Mouse (Mus musculus): ENCODE measurements around the gene Surf2.
A peak's percentile ranks its signal among the peaks of the same experiment; 100 is the strongest.
"Not testable (repeated sequence)": the region's sequence is repeated elsewhere in the genome, so short reads cannot be mapped to it uniquely, and the experiment has no call there.

The Surf2 gene

DNA sequence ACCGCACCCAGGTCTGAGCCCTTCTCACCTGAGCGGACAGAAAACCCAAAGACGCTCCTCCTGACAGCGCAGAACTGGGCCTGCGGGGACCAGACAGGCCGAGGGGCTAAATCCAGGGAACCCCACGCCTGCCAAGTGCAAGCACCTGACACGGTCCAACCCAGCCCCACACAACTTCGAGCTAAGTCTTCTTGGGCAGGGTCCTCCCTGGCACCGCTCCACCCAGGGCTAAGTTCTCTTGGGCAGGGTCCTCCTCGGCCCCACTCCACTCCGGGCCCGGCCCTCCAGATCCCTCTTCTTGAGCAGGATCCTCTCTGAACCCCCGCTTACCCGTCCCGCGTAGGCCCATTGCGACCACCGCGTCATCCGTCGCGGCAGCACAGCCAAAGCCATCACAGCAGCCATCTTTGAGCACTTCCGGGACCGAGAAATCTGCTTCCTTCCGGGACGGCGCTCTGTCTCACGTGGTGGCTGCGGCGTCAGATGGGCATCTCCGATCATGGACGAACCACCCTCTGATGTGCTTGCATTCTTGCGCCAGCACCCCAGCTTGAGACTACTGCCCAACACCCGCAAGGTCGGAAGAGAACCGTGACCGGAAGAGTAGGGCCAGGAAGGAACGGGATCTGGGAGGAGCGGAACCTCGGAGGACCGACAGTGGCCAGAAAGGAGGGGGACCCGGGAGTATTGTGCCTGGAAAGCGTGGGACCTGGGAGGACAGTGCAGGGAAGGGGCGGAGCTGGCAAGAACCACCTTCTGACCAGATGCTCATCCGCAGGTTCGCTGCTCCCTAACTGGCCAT, at the start of gene Surf2, which contains the start of gene Surf1:
Gene Surf2, plus strand, starts transcription at position 441 of the 802 bp plus-strand sequence.
Gene Surf1, minus strand, starts transcription at position 604 of the 802 bp plus-strand sequence.
- peak; percentile 76 for DNase-seq (ENCODE audit: low read depth)

DNA sequence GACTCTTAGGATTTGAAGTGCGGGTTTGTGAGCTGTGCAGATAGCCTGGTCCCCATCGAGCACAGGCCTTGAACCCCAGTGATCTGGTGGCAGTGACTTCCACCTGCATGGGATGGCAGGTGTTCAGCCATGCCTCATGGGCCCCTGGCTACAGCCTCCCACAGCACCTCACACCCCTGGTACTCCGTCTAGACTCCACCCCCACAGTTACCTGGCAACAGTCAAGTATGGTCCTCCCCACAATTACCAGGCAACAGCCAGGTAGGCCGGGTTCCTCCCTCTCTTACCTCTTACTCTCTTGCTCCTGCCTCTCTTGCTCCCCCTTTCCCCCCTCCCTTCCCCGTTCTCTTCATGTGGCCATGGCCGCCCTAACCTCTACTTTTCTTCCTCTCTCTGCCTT, 45.5 kb upstream of the Surf2 start:
- no peak for DNase-seq (ENCODE audit: low read depth)

DNA sequence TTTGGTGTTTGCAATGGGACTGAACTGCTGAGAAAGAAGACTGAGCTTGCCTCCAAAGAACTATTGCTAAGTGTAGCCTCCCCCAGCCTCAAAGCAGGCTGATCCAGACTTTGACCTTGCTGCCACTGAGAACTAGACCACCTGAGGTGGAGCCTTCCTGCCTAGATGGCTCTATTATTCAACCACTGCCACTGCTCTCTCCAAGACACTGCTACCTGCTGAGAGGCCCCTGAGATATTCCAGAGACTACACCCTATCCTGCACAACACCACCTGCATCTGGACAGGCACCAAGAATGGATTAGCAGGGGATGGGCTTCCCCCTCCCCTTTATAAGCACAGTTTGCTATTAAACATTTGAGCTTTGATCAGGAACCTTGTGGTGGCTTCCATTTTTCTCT, 37.6 kb upstream of the Surf2 start:
- no peak for DNase-seq (ENCODE audit: low read depth)

DNA sequence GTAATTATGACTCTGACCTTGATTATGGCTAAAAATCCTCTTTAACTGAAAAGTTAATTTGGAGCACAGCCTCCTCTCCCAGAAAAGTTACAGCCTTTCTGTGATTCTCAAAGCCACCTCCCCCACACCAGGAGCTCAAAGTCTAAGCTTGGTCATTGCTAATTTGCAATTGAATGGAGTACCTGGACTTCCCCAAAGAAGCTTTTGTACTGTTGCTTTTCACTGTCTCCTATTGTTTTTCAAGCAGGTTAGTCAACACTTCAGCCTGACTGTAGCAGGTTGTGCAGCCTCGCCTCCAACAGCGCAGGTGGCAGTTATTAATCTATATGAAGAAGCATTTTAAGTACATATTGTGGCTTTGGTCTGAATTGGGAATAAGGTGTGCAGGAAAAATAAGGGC, 30.6 kb upstream of the Surf2 start:
- not testable (repeated sequence) for DNase-seq (ENCODE audit: low read depth)

DNA sequence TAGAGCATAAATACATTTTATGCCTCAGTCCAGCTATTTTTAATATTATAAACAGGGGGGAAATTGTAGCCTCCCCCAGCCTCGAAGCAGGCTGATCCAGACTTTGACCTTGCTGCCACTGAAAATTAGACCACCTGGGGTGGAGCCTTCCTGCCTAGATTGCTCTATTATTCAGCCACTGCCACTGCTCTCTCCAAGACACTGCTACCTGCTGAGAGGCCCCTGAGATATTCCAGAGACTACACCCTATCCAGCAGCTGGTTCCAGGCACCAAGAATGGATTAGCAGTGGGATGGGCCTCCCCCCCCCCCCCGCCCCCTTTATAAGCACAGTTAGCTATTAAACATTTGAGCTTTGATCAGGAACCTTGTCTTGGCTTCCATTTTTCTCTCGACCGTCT, 30.0 kb upstream of the Surf2 start:
- DNase-seq (ENCODE audit: low read depth): not testable (repeated sequence)

DNA sequence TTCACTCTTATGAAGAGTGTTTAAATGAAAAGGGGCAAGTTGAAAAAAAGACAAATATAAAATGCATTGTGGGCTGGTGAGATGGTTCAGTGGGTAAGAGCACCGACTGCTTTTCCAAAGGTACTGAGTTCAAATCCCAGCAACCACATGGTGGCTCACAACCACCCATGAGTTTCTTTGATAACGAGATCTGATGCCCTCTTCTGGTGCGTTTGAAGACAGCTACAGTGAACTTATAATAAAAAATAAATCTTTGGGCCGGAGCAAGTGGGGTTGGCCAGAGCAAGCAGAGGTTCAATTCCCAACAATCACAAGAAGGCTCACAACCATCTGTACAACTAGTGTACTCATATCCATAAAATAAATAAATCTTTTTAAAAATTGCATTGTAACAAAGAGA, 20.3 kb upstream of the Surf2 start:
- no peak for DNase-seq (ENCODE audit: low read depth)

DNA sequence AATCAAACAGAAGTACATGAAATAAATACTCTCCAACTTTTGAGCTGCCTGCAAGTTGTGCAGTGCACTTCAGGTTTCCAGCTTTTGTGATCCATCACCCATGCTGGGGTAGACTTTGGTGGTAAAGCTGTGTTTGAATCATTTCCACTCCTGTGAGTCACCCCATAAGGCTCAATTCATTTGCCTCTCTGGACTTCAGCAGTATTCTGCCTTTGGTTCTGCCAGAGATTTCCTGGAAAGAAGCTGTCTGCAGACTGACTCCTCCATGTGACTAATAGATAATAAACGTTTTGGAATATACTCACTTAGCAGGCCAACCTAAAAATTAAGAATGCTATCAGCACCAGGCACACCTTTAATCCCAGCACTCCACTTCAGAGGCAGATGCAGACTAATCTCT, 15.4 kb upstream of the Surf2 start:
- DNase-seq (ENCODE audit: low read depth): no peak

DNA sequence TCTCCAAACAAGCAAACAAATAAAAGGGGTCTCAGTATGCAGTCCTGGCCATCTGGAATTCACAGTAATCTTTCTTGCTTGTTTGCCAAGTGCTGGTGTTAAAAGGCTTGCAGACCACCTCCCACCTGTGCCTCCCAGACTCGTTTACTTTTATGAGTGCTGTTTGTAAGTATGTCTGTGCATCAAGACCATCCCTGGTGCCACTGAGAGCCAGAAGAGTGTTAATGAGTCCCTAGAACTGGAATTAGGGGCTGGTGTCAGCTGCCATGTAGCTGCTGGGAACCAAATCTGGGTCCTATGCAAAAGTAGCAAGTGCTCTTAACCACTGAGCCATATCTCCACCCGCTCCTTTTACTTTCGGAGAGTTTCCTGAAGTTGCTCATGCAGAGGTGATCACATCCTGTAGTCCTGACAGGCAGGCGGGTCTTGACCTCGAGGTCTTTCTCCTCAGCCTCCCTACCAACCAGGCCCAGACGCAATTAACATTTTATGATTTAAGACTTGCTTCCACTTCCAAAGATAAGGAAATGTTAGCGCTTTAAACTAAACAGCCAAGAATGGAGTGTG, 14.2 kb upstream of the Surf2 start:
- DNase-seq (ENCODE audit: low read depth): no peak

DNA sequence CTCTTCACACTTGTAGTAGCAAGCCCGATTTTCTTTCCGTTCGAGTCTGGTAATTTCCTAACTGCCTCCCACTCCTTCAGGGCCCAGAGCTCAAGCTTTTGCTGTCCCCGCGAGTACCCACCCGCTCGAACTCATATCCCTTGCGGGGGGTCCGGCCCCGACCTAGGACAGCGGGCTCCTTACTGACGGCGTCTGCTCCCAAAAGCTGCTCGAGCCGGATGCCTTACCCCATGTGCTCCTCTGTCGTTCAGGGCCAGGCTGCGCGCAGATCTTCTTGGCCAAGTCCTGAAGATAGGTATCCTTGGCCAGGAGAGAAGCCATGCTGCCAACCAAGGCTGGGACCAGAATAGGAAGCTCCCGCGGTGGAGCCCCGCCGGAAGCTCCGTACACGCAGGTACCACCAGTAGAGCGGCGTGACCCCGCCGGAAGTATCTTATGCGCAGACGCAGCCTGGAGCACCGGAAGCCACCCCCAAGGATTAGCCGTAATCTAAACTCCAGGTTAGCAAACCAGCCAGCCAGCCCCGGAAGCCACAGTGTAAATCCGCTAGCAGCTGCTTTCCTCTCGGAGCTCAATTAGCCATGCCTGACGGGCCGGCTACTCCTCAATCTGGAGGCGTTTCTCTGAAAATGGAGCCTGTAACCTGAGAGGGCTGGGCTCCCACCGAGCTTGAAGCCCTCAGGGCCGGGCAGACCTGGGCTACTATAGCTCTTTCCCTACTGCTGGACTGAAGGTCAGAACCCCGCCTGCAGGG, 13.5 kb upstream of the Surf2 start, which contains the start of gene Surf6:
Gene Surf6, minus strand, starts transcription at position 413 of the 754 bp plus-strand sequence.
- DNase-seq (ENCODE audit: low read depth): peak; percentile 91

DNA sequence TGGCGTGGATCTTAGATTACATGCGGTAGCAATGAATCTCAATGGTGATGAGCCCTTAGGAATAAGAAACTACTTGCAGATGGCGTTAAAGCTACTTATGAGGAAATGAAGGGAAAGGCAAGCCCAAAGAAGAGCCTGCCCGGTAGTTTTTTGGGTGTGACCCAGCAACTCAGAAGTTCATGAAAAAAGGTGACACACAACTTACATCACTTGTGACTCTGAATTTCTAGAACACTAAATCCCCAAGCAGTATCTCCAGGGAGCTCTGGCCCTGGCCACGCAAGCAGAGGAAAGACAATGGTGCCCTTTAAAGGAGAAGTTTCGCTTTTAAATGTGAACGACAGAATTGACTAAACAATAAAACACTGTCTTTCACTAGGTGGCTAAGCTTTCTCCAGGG, 12.9 kb upstream of the Surf2 start:
- DNase-seq (ENCODE audit: low read depth): no peak

DNA sequence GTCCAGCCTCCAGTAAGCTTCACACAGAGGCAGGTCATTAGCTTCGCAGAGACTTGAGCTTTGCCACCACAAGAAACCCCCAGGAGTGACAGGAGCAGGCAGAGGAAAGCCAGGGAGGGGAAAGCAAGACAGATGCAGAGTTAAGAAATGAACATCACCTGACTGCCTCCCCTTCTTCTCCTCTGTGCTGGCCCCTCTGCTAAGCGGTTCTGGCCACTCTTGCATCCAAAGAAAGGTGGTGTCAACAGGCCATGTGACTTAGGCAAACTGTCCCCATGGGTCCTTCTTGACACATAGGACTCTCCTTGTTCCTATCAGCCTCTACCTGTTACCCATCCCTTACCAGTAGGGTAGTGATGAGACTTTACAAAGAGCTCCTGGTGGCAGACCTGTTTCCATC, 10.2 kb upstream of the Surf2 start:
- no peak for DNase-seq (ENCODE audit: low read depth)

DNA sequence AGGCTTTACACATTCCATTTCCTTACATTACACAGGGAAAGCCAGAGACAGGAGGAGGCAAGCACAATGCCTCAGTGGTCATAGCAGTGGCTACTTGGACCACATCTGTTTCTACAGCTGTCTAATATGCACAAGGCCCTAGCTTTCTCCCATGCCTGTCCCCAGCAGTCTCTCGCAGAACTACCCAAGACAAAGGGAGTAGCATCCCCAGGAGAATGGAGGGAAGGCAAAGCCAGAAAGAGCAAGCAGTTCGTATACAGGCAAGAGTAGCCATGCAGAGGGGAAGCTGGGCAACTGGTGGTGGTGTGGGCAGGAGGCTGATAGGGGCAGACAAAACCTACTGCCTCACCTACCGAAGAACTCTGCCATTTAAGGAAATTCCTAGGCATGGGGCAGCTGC, 9.7 kb upstream of the Surf2 start:
- DNase-seq (ENCODE audit: low read depth): no peak

DNA sequence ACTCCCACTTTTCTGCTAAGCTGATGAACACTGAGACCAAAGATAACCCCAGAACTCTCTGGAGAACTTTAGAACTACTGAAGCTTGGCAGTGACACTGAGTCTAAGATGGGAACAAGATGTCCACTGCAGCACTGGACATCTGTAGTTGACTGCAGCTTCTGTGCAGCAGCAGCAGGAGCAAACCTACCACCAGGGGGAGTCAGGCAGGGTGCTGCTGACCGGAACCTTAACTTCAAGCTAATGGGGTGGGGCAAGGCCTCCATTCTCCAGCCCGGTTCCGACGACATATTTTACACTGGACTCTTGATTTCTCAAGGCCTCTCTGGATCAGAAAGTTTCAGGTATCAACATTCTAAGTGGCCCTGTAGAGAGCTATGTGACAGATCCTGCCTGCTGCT, 9.1 kb upstream of the Surf2 start:
- no peak for DNase-seq (ENCODE audit: low read depth)

DNA sequence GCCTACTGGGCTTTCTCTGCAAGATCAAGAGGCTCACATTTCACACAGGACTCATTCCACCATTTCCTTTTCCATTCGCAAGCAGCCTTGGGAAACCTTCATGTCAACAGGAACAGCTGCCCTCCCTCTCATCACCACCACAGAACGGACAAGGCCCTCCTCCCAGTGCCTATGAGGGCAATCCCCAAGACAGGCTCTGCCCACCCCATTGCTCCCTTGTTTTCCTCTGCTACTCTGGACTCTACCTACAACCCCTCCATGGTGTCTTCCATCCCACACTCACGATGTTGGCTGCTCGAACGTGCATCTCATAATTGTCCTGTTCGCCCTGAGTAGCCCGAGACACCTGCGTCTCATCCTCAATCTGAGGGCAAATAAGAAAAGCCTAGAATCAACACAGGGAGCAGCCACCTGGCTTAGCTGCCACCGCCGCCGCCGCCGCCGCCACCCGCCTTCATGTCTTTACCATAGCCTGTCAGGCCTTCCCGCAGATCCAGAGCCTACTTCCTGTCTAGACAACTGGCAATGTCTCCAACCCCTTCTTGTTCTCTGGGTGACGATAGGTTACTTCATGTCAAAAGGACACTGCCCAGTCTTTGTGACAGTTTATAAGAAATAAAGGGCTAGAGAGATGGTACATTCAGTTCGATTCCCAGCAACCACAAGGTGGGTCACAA, 7.3 kb upstream of the Surf2 start:
- DNase-seq (ENCODE audit: low read depth): no peak

DNA sequence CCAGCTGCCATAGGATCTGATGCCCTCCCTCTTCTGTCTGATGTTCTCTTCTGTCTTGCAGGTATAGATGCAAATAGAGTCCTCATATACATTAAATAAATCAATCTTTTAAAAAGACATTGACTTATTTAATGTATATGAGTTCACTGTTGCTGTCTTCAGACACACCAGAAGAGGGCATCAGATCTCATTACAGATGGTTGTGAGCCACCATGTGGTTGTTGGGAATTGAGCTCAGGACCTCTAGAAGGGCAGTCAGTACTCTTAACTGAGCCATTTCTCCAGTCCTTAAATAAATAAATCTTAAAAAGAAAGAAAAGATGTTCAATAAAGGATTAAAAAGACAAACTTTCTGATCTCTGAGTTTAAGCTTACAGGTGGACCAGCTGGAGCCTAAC, 6.8 kb upstream of the Surf2 start:
- DNase-seq (ENCODE audit: low read depth): no peak

DNA sequence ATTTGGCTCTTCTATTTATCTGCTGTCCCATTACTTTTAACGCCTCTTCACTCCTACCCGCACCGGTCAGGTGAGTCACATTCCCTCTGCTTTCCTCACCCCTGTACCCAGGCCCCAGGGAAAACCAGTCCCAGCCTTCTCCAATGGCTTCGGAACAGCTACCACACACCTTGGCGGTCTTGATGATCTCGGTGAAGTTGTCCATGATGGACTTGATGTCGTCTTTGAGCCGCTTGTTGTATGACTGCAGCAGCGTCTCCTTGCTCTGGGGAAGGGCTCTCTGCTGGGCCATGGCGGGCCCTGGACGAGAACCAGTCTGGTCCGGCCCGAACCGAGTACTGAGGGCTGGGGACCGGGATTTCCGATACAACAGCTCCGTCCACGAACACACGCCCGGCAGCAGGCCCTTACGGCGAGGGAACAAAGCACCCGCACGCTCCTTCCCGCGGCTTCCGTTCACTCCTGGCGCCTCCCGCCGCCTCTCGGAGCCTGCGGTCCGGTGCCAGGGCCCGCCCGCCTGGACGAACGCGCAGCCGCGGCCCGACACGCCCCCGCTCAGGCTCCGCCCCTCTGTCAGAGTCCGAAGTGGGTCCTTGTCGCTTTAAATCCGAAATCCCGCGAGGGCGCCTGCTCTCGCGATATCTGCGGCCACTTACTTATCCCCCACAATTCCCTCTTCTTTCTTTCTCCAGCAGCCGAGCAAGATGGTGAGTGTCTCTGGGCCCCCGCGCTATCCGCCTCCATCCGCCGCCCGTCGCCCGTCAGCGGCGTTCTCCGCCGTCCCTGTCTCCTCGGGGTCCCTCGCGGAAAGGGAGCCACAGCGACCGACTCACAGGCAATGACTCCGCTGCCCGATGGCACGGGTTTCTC, 5.8 kb upstream of the Surf2 start, which contains the start of the genes Med22 and Rpl7a:
Gene Med22, minus strand, starts transcription at position 554 of the 870 bp plus-strand sequence.
Gene Rpl7a, plus strand, starts transcription at position 641 of the 870 bp plus-strand sequence.
- peak; percentile 99 for DNase-seq (ENCODE audit: low read depth)

DNA sequence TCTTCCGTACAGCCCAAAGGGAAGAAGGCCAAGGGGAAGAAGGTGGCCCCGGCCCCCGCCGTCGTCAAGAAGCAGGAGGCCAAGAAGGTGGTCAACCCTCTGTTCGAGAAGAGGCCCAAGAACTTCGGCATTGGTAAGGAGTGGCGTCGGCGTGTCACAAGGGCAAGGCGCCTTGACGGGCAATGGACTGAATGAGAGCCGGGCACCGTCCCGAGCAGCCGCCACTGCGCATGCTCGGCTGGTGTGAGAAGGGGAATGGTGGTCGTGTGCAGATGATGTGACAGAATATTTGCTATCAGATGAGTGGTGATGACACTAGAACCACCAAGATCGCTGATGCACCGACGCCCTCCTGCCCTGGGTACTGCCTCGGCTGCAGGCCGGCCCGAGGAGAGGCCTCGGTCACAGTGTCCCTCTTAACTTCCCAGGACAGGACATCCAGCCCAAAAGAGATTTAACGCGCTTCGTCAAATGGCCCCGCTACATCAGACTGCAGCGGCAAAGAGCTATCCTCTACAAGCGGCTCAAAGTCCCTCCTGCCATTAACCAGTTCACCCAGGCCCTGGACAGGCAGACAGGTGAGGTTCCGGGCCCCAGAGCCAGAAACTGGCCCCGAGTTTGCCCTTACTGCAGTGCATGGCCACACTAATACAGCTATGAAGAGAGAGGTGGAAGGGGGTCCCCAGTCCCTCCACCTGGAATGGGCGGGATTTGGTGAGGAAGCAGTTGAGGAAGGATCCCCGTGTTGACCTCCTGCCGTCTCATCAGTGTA, 5.0 kb upstream of the Surf2 start:
- no peak for DNase-seq (ENCODE audit: low read depth)

DNA sequence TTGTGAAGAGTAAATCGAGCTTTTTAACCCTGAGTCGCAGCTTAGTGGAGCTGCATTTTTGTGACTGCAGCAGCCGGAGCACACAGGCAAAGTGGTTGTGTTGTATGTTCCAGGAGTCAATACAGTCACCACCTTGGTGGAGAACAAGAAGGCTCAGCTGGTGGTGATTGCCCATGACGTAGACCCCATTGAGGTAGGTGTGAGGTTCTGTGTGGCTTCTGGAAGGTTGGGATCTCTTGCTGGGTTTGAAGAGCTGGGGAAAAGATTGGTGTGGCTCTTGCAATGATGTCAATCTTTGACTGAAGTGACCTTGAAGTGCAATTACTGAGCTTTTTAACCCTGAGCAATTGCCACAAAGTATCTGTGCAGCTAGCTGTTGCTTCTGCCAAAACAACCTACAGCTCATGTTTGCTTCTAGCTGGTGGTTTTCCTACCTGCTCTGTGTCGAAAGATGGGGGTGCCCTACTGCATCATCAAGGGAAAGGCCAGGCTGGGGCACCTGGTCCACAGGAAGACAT, 3.9 kb upstream of the Surf2 start:
- DNase-seq (ENCODE audit: low read depth): no peak

DNA sequence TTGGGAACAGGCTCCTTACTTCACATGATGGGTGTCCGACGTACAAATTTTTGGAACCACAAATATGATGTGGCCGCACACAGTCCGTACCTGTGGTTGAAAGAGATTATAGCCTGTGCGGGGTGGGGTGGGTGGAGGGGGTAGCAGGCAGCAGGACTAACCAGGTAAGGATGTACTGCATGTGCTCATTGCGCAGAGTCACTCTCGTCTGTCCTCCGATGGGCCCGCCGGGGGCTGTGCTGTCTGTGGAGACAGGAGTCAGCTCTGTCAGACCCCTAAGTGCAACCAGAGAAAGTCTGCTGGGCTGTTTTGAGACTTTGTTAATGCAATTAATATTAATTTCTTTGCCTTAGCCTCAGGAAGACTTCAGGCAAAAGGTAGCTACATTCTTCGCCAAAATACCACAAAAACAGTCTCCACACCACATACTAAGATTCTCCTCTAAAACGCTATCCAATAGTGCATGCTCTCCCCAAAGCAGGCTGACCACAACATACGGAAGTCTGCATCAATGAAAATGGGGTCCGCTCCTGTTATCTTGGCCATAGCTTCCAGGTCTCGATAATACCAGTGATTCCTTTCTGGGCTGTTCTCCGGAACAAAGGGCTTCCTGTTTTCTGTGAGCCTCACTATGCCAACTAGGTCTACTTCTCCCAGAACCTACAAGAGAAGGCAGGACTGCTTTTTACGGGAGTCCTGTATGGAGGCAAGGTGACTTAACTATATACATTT, 2.6 kb upstream of the Surf2 start:
- DNase-seq (ENCODE audit: low read depth): no peak

All from c-Kit-positive CD71-negative TER-119-negative erythroid progenitor cells, embryonic 14.5 days (primary cell).